Mouse (Mus musculus): ENCODE measurements around the gene Cers3.

- TF ChIP-seq CTCF (IDR thresholded peaks at IDR 0.05; ENCODE audit: control insufficient read depth, insufficient read depth, insufficient read length) = no peak
- no peak for TF ChIP-seq USF1 (IDR thresholded peaks at IDR 0.05; ENCODE audit: low read depth)
- TF ChIP-seq MYOD1 (IDR thresholded peaks at IDR 0.05; ENCODE audit: control insufficient read depth, insufficient read length, low read depth) = no peak
- no peak for TF ChIP-seq MAX (IDR thresholded peaks at IDR 0.05)
- TF ChIP-seq CEBPB (IDR thresholded peaks at IDR 0.05; ENCODE audit: low read depth) = no peak
- no peak for TF ChIP-seq MYOG (IDR thresholded peaks at IDR 0.05; ENCODE audit: control insufficient read depth, extremely low read depth, insufficient read length)
These were observed 108.9 kb downstream of the Cers3 start for GRCm38 (mm10) chr7:66852164-66852563.

Measured in C2C12 (cell line).